Mouse (Mus musculus) stomach, embryonic 14.5 days (tissue): Measurements from ENCODE around the gene Atp4b. TPM values are rescaled to one million over a fixed set of nuclear protein-coding genes. Genes with fewer than 3 reads are reported as not detected.

Source experiments
- ATAC-seq: fragments of 200-750 bp; cut with Nextera tagmentation; 2 replicates; pipeline ENCODE4 v1.8.0; 2017; ENCODE audit warnings: low read depth, moderate TSS enrichment; ENCODE audit not compliant: insufficient number of reproducible peaks, insufficient read depth, low FRiP score
- H3K27ac ChIP-seq: fragments of 300-500 bp; sonication (generic); 2 replicates; pipeline ENCODE4 v1.5.1; 2014; ENCODE audit warnings: mild to moderate bottlenecking, low read length, moderate library complexity, mixed read lengths
- H3K27me3 ChIP-seq: fragments of 300-500 bp; sonication (generic); 2 replicates; pipeline ENCODE4 v1.6.1; 2014; ENCODE audit warnings: low read length, control low read depth, mixed read lengths; ENCODE audit not compliant: control insufficient read depth, insufficient read depth
- H3K36me3 ChIP-seq: fragments of 300-500 bp; sonication (generic); 2 replicates; pipeline ENCODE4 v1.6.1; 2014; ENCODE audit warnings: mild to moderate bottlenecking, control low read depth, low read length, moderate library complexity, mixed read lengths; ENCODE audit not compliant: control insufficient read depth, insufficient read depth
- H3K4me1 ChIP-seq: fragments of 300-500 bp; sonication (generic); 2 replicates; pipeline ENCODE4 v1.6.1; 2014; ENCODE audit warnings: low read length, control low read depth, mixed read lengths; ENCODE audit not compliant: control insufficient read depth, insufficient read depth
- H3K4me2 ChIP-seq: fragments of 300-500 bp; sonication (generic); replicated peaks from 2 replicates; pipeline ENCODE4 v1.6.1; 2014; ENCODE audit warnings: low read depth, low read length, control low read depth
- H3K4me3 ChIP-seq: fragments of 300-500 bp; sonication (generic); 2 replicates; pipeline ENCODE4 v1.5.1; 2014; ENCODE audit warnings: low read depth, low read length, control low read depth
- H3K9ac ChIP-seq: fragments of 300-500 bp; sonication (generic); replicated peaks from 2 replicates; pipeline ENCODE4 v1.6.1; 2014; ENCODE audit warnings: low read depth, mild to moderate bottlenecking, control low read depth, low read length, moderate library complexity, mixed read lengths
- H3K9me3 ChIP-seq: fragments of 300-500 bp; sonication (generic); 2 replicates; pipeline ENCODE4 v1.6.1; 2016; ENCODE audit warnings: low read depth, low read length, control low read depth; ENCODE audit not compliant: control insufficient read depth
- WGBS: fragments of 180-500 bp; shearing (Covaris S2); extraction: QIAGEN DNeasy Blood & Tissue Kit; methylation state at CpG from one replicate; pipeline ENCODE4 v1.1.7; 2014; 5-methylcytosine and 5-hydroxymethylcytosine counted together
- polyA plus RNA-seq: library from polyadenylated mRNA; unstranded; fragments of >200 nt; fragmentation: Nextera tagmentation; extraction: Ambion mirVana; gene quantifications from 2 replicates; pipeline ENCODE4 v1.2.1, GENCODE M21; 2014

Gene Atp4b
- polyA plus RNA-seq, 1 experiment from 2014 or later = 16.7 TPM

- Histone ChIP-seq H3K36me3 (peaks cover 81% of the 10 kb centered on the region), H3K9ac (no peak overlapping the region), H3K4me2 (no peak overlapping the region), H3K4me3 (no peak overlapping the region), H3K27me3 (no peaks in the 10 kb centered on the region), H3K9me3 (no peaks in the 10 kb centered on the region), H3K27ac (no peak overlapping the region), H3K4me1 (no peaks in the 10 kb centered on the region)
- ATAC-seq = no peak
- 89% methylated on average over 8 of the region's 8 CpGs for WGBS
These were observed 23.4 kb downstream of the Atp4b start for GRCm38 (mm10) chr8:13373151-13373662.

DNA sequence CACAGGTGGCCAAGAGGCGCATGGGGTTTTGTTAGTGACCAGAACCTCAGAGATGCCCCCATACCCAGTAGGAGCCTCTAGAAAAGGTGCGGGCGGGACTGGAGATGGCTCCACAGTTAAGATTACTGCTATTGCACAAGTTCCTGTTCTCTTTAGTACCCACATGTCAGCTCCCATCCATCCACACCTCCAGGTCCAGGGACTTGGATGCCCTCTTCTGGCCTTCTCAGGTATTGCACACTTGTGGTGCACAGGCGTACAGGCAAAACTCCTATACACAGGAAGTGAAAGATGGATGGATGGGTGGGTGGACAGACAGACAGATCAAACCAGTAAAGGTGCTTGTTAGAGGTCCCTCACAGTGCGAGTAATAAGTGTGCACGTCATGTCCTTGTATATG lies 34.8 kb downstream of the Atp4b start:
- Histone ChIP-seq H3K9ac (no peak overlapping the region), H3K4me1 (no peaks in the 10 kb centered on the region), H3K9me3 (no peaks in the 10 kb centered on the region), H3K4me3 (no peak overlapping the region), H3K4me2 (no peak overlapping the region), H3K36me3 (peaks cover 90% of the 10 kb centered on the region), H3K27me3 (no peaks in the 10 kb centered on the region), H3K27ac (no peak overlapping the region)
- 92% methylated on average over 6 of the region's 6 CpGs for WGBS
- ATAC-seq = no peak

- Histone ChIP-seq H3K9ac (no peak overlapping the region), H3K4me2 (no peak overlapping the region), H3K4me3 (no peak overlapping the region), H3K4me1 (no peaks in the 10 kb centered on the region), H3K9me3 (no peaks in the 10 kb centered on the region), H3K27me3 (no peaks in the 10 kb centered on the region), H3K36me3 (peaks cover 89% of the 10 kb centered on the region), H3K27ac (no peak overlapping the region)
- 88% methylated on average over 7 of the region's 7 CpGs for WGBS
- no peak for ATAC-seq
These were observed 36.4 kb downstream of the Atp4b start for GRCm38 (mm10) chr8:13360213-13360612.

GRCm38 (mm10) chr8:13356681-13357080 lies 39.9 kb downstream of the Atp4b start:
- Histone ChIP-seq H3K9me3 (no peaks in the 10 kb centered on the region), H3K4me1 (no peaks in the 10 kb centered on the region), H3K27ac (no peak overlapping the region), H3K4me2 (no peak overlapping the region), H3K9ac (no peak overlapping the region), H3K4me3 (no peak overlapping the region), H3K27me3 (no peaks in the 10 kb centered on the region), H3K36me3 (peaks cover 88% of the 10 kb centered on the region)
- no peak for ATAC-seq
- WGBS = 77% methylated on average over 10 of the region's 10 CpGs

- Histone ChIP-seq H3K9ac (no peak overlapping the region), H3K4me1 (no peaks in the 10 kb centered on the region), H3K4me2 (no peak overlapping the region), H3K27me3 (no peaks in the 10 kb centered on the region), H3K36me3 (peaks cover 88% of the 10 kb centered on the region), H3K27ac (no peak overlapping the region), H3K4me3 (no peak overlapping the region), H3K9me3 (no peaks in the 10 kb centered on the region)
- ATAC-seq = no peak
- 78% methylated on average over 6 of the region's 6 CpGs for WGBS
These were observed 40.4 kb downstream of the Atp4b start for GRCm38 (mm10) chr8:13356221-13356620.

DNA sequence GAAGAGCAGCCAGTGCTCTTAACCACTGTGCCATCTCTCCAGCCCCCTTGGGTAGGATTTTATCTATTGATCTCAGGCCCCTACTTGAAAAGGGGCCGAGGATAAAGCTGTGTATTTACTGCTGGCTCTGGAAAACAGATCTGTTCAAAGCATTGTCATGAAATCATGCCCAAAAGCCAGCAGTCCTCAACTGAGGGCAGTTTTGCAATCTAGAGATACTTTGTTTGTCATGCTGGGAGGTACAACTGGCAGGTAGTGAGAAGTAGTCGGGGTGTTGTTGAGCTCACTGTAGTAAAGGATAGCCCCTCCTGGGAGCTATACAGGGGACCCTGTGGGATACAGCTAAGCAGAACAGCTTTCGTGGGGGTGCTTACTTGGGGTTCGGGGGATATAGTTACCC lies 42.7 kb downstream of the Atp4b start:
- H3K4me2 ChIP-seq = no peak overlapping the region
- no peak overlapping the region for H3K27ac ChIP-seq
- H3K27me3 ChIP-seq = no peaks in the 10 kb centered on the region
- H3K36me3 ChIP-seq = peaks cover 86% of the 10 kb centered on the region
- no peak for ATAC-seq
- WGBS = 81% methylated on average over 4 of the region's 4 CpGs
- H3K9me3 ChIP-seq = no peaks in the 10 kb centered on the region
- no peaks in the 10 kb centered on the region for H3K4me1 ChIP-seq
- H3K9ac ChIP-seq = no peak overlapping the region
- H3K4me3 ChIP-seq = no peak overlapping the region

DNA sequence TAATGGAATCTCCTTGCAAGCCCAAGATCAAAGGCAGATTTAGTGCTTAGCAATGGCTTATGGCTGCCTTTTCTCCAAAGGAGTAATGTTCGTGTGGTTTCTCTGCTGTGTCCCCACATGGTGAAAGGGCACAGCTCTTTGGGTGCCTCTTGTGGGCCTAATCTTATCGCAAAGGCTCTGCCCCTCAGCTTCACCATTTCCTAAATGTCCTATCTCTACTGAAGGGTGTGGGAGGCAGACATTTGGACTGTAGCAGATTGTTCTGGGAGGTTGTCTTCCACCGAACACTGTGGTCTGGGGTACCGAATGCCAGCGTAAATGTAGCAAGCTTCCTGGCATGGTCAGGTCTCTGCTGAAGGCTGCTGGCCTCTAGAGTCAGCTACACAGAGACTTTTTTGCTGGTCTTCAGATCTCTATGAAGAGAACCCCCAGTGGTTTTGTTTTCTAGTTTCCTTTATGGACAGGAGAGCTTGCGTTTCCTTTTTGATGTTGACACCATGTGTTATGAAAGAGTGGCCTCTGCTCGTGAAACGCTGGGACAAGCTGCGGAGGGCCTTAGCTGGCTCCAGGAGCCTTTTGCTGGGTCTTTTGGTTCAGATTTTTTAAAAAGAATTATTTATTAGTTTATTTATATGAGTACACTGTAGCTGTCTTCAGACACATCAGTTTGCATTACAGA lies 43.3 kb downstream of the Atp4b start:
- Histone ChIP-seq H3K4me3 (no peak overlapping the region), H3K4me1 (no peaks in the 10 kb centered on the region), H3K9ac (no peak overlapping the region), H3K9me3 (no peaks in the 10 kb centered on the region), H3K36me3 (peaks cover 84% of the 10 kb centered on the region), H3K27me3 (no peaks in the 10 kb centered on the region), H3K27ac (no peak overlapping the region), H3K4me2 (no peak overlapping the region)
- 82% methylated on average over 9 of the region's 9 CpGs for WGBS
- no peak for ATAC-seq

DNA sequence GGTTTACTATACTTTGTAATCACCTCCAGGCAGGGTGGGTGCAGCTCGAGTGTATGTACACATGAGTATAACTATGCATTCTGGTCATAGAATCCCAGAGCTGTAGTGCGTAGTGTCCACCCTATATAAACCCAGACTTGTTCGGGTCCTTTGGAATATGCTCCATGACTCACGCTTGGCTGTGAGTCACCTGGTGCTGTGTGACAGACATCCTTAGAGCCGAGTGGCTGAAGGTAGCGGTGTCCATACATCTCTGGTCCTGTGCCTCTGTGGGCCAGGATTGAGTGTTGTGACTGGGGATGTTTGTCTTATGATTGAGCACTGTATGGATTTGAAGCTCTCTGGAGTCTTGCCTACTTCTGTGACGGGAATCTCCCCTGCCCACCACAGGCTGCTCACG lies 44.0 kb downstream of the Atp4b start:
- peaks cover 89% of the 10 kb centered on the region for H3K36me3 ChIP-seq

GRCm38 (mm10) chr8:13351593-13351992 lies 45.0 kb downstream of the Atp4b start:
- WGBS = 83% methylated on average over 5 of the region's 5 CpGs
- peaks cover 88% of the 10 kb centered on the region for H3K36me3 ChIP-seq

More for the DNA sequence above, 44.0 kb downstream of the Atp4b start:
- Histone ChIP-seq H3K9ac (no peak overlapping the region), H3K27ac (no peak overlapping the region), H3K4me1 (no peaks in the 10 kb centered on the region), H3K9me3 (no peaks in the 10 kb centered on the region), H3K4me2 (no peak overlapping the region), H3K27me3 (no peaks in the 10 kb centered on the region), H3K4me3 (no peak overlapping the region)
- 88% methylated on average over 8 of the region's 8 CpGs for WGBS
- ATAC-seq = no peak

More at GRCm38 (mm10) chr8:13351593-13351992, 45.0 kb downstream of the Atp4b start:
- no peaks in the 10 kb centered on the region for H3K9me3 ChIP-seq
- H3K27me3 ChIP-seq = no peaks in the 10 kb centered on the region
- no peaks in the 10 kb centered on the region for H3K4me1 ChIP-seq
- H3K27ac ChIP-seq = no peak overlapping the region
- no peak overlapping the region for H3K4me2 ChIP-seq
- no peak overlapping the region for H3K4me3 ChIP-seq
- no peak for ATAC-seq
- no peak overlapping the region for H3K9ac ChIP-seq
